Mouse (Mus musculus) urinary bladder, adult 2 months (tissue): Measurements from ENCODE around the gene Lingo2. TPM values are rescaled to one million over a fixed set of nuclear protein-coding genes. Genes with fewer than 3 reads are reported as not detected.

ENCODE experiments used
- DNase-seq: peaks from one replicate; pipeline ENCODE4 v3.0.0; 2022; ENCODE audit warnings: low spot score
- polyA plus RNA-seq: library from polyadenylated mRNA; depleted of rRNA; stranded (reverse); fragments of >200 nt; gene quantifications from 2 replicates; pipeline ENCODE4 v1.2.3, GENCODE M21; 2012; rRNA removed

Lingo2 gene
- polyA plus RNA-seq = 0.01 TPM in 1 of 2 replicates, not detected in the other

DNA sequence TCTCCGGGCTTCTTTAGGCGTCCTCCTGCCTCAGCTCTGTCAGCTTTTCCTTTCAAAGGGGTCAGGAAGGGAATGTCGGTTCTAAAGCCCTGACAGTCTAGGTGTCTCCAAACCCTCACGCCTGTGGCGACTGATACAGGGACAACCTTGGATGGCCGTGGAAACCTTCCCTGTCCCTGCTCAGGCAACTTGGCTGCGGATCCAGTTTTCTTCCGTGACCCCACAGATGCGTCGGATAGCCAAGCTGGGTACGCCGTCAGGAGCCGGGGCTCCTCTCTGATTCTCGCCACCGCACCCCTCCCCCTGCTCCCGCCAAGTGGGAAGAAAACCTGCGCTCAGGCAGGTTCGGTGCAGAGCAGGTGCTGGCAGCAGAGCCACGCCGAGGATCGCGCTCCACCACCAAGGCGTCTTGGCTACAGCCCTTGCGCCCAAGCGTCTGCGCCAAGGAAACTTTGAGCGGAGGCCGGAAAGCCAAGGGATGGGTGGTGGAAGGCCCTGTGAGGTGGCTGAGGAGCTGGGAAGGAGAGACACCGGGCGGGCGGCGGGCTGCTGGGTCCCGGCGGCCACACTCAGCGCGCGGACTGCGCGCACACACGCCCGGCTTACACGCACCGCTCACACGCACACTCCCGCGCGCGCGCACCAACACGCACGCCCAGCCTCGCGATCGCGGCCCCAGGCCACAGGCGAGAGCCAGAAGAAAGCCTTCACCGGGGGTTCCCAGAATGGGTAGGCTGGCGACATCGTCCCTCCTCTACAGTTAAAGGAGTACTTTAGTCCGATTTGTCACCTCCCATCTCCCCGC lies at the start of gene Lingo2:
Gene Lingo2, minus strand, starts transcription at position 598 of the 805 bp plus-strand sequence.
- no peak for DNase-seq

DNA sequence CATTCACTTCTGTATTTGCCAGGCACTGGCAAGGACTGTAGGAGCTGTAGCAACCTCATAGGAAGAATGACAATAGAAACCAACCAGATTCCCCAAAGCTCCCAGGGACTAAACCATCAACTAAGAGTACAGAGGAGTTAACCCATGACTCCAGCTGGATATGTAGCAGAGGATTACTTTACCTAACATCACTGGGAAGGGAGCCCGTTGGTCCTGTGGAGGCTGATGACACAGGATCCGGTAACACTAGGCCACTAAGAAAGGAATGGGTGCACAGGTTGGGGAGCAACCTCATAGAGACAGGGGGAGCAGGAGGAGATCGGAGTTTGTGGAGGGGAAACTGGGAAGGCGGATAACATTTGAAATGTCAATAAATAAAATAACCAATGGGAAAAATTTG lies 21.8 kb upstream of the Lingo2 start:
- no peak for DNase-seq

DNA sequence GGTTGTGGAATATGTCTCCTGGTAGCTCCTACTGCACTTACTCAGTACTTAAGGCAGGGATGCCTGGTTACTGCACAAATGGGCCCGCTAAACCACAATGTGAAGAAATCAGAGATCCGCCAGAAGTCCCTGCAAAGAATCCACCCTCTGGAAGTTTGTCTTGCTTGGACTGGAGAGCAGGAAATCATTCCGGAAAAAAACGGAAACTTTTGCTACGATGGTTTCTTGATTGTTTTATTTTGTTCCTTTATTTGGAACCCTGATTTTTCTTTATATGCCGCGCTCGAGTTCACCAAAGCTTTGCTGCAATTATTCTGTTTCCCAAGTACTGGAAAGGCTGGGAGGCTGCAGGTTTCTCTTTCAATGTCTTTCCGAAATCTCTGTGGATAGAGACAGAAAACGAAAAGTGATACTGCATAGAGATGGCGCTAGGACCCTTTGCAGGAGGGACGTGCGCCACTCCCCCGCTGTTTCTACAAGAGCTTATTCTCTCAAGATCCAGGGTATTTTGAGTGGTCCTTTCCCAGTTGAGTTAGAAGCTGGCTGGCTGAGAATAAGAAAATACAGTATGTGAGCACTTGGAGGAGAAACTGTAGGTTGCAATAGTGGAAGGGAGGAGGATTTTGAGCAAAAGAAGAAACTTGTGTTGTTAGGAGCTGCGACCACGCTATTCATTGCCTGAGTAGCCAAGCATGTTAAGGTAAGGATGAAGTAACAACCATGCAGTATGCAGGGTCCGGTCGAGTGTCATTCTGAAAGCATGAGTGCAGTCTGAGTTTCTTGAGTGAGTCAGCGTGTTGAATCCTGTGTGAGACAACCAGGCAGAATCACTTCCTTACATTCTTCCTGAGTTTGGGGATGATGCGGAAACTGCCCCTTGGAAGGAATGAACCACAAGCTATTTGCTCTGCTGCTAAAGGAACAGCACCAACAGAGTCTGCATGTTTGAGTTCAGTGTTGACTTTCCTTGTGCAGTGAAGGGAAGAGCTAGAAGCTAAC lies 1.2 kb upstream of the Lingo2 start:
- no peak for DNase-seq

DNA sequence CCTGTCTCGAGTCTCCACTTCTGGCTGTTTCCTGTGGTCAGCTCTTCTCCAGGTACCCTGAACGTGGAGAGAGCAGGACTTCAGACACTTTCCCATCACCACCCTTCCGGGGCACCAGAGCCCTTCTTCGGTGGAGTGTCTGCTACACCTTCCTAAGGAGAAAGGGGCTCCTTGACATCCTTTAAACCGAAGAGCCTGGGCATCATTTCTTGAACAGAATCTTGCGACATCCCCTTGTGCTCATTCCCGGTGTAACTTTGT lies 338 bp upstream of the Lingo2 start:
- DNase-seq = no peak

DNA sequence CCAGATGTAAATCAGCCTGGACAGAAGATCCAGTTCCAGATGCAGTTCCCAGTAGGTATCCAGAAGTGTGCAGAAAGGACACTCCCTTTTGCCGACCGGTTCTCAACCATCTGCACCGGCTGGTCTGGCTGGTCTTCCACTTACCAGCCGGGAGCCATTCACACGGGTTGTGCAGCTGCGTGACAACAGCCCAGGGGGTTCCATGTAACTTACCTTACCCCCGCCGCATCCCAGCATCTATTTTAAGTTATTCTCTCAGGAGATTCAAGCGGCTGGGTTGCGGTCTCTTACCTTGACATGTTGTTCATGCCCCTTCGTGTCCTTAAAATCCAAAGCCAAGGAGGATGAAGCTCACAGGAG lies 777 bp downstream of the Lingo2 start:
- DNase-seq = no peak

DNA sequence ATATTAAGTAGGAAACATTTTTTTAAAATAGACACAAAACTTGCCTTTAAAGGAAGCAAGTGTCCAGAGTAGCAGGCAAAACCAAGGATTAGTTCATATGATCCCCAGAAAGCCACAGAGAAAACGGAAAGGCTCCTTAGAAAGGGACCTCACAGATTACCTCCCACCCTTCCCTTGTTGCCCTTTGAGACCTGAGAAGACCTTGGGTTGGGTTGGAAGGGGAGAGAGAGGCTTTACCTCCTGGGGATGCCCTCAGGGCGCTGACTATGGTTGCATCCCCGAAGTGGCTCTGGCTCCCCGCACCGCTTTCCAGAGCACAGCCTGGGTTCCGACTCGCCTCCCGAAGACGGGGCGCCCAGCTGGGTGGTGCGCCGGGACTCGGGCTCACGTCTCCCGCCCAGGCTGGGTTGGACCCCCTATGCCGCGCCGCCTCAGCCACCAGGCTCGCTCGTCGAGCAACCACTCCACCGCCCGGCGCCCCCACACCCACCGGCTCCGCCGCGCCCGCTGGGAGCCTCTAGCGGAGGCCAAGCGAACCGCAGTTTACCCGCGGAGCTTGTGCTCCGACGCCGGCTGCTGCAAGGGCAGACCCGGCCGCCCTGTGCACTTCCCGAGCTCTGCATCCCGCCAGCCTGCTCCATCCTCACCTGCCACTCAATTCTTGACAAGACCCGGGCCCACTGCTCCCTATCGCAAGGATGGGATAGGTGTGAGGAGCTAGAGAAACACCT lies 1.4 kb downstream of the Lingo2 start:
- DNase-seq = no peak

DNA sequence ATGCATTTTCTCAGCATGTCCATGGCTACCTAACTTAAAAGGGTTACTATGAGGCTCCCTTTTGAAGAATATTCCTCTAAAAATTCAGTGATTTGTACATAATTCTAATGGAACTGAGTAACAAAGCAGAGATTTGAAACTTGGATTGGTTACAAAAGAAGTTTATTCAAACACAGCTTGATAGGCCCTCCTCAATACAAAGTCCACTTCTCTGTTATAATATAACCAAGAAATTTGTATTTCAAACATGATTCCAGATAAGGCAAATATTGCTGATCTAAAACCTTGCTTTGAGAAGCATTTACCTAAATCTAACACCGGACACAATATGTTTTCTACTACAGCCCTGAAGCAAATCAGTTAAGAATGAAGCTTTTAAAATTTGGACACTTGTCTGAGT lies 60.7 kb downstream of the Lingo2 start:
- DNase-seq = no peak

DNA sequence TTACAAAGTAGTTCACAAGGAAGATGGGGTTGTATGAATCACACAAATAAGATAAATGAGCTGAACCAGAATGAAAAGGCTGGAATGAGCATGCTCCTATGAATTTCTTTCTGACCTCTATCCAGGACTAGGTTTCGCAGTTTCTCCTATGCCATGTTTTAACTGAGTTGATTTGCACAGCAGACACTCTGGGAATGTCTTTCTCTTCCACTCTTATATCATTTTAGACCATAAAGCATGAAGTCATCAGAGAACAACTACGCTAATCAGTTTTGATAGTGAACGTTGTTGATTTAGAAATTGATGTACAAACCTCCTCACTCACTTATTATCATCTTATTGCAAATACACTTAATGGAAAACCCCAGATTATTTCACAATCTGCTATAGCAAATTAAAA lies 61.2 kb downstream of the Lingo2 start:
- DNase-seq = no peak

DNA sequence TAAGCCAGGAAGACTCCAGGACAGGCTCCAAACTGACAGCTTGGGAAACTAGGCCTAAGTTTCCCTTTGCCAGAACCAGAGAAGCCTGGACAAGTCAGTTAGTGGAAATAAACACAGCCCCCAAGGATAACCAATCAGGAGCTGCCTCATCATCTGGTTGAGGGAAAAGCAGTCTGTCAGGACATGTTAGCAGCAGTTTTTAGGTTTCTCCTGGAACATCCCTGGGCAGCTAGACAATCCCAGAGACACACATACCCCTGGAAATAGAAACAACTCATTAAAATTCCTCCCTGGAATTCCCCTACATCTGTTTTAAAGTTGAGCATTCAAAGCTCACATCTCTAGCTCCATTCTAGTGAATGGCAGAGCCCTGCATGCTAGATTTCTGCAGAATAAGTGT lies 76.8 kb downstream of the Lingo2 start:
- DNase-seq = no peak

DNA sequence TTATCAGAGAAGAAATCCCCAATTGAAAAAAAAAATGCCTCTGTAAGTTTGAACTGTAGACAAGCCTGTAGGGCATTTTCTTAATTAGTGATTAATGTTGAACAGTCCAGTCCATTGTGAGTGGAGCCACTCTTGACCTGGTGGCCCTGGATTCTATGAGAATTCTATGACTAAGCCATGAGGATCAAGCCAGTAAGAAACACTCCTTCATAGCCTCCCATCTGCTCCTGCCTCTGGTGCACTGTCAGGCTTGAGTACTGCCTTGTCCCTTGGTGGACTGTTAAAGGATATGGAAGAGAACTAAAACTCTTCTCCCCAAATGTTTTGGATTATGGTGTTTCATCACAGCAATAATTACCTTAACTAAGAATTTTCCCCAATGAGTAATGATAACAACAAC lies 126.6 kb downstream of the Lingo2 start:
- DNase-seq = no peak

DNA sequence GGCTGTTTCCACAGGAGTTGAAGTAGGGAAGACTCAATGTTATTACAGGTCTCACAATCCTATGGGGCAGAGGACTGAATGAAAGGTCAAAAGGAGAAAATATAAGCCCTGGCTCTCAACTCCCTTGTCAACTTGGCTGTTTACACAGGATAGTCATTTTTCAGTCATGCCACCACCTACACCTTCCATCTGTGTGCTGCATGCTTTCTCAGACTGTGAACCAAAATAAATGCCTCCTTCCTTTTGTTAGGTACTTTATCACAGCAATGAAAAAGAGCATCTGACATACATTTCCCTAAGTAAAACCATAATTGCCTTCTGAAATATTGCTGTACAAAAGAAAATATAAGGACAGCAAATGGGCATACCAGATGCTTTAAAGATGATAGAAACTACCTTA lies 129.6 kb downstream of the Lingo2 start:
- no peak for DNase-seq

DNA sequence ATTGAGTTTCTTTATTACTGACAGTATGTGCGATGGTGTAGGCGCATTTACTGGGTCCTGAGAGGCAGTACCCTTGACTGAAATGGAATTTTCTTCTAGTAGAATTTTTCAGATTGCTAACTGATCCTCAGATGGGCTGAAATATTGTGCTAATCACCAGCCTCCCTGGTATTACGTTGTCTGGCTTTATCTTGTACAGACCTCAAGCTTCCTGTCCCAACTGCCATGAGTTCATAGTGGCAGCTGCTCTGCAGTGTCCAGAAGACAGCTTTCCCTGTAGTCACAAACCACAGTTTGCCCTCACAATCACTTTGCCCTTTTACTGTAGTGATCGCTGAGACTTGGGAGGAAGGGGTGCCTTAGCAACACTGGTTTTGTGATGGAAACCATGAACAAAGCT lies 176.5 kb downstream of the Lingo2 start:
- DNase-seq = no peak

DNA sequence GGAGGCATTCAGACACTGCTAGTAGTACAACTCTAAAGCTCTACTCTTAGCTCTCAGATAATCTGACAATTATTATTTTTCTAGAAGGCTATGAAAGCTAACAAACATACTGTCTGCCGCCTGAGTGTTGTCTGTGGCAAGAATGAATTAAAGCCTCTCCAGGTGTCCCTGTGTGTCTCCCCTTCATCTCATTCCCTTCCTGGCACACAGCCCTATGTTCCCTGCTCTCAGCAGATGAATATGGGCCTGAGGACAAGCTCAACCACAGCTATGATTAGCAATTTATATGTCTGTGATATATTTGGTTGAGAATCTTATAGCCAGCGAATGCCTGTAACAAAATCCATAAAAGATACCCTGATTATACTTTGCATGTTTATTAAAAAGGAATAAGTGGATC lies 220.9 kb downstream of the Lingo2 start:
- DNase-seq = no peak

DNA sequence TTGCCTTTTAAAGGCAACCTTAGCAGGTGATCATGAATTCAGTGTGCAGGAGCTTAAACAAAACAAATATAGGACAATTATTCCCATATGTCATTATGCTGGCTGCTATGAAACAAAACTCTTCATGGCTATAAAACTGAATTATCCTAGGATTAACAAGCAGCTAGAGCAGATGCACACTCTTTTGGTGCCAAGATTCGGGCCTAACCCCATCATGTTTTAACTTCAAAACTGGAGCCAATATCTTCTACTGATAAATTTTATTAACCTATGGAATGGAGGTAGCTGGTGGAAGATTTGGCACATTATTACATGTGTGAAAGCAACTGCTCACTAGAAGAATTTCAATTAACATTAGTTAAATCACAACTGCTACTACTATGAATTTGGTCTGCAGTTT lies 235.1 kb downstream of the Lingo2 start:
- no peak for DNase-seq

DNA sequence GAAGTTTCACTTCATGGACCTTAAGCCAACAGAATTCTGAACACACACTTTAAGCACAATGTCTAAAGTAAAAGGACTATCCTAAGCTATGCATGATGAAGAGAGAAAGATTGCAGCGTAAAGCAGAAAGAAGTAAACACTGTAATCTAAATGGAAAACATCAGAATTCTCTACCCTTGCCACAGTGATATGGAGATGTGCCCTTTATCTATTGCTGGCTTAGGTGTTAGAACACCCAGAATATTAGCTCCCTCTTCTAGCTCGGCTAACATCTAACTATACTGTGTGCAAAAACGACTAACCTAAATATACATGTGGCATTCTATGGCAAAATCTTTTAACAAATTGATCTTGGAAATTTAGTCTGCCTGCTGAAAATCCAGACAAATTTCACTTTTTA lies 252.7 kb downstream of the Lingo2 start:
- no peak for DNase-seq

DNA sequence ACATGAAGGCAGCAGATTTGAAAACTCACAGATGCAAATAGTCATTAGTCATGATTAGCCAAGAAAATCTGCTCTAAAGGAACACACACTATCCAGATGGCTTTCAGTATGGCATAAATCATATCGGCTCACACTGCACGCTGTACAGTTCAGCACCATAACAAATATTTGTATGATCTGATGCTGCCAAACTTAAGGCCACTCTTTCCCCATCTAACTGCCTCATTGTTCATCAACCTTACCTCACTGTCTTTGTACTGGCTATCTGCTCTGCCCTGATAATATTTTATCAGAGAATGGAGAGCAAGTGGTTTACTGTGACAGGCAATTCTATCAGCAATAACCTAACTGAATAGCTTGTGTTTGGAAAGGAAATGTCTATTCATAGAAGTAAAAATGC lies 254.7 kb downstream of the Lingo2 start:
- no peak for DNase-seq

DNA sequence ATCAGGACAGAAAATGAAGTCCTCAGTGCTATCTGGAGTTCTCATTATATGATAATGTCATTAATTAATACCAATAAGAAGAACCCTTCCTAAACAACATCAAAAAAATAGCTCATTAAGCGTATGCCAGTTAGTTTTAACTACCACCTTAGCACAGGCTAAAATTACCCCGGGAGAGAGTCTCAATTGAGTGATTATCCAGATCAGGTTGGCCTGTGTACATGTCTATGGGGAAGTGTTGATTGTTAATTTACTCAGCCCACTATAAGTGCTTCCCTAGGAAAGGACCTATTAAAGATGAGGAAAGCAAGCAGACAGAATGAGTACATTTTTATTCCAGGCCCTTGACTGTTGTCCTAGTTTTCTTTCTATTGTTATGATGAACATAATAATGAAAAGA lies 291.6 kb downstream of the Lingo2 start:
- DNase-seq = no peak

DNA sequence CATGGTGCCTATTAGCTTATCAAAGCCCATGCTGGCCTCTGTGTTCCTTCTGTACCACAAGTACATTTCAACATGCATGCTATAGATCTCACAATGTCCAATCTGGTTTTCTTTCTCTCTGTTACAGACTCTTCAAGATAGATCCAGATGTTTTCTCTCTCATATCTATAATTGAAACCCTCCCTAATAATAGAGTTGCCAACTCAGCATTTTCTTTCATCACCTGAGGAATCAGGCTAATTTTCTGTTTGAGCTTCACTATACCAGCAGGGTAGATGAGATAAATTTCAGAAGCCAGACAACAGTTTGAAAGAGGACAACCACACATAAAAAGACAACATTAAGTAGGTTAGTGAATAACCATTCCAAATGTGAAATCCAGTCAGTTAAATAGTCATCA lies 303.8 kb downstream of the Lingo2 start:
- DNase-seq = no peak

DNA sequence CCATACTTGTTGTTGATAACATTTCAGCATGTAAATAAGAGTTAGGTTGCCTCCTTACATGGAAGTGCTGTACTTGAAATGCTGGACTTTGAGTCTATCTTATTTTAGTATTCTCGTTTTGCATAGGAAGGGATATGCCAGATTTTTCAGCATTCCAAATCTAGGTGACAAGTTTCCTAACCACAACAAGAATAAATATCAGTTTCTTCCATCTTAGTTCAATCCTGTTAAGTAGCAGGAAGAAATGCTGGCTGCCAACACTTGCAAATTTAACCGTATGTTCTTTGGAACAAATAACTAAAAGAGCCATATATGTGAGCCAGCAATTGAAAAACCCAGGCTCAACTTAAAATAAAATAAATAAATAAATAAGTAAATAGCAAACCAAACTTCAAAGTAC lies 315.9 kb downstream of the Lingo2 start:
- no peak for DNase-seq

DNA sequence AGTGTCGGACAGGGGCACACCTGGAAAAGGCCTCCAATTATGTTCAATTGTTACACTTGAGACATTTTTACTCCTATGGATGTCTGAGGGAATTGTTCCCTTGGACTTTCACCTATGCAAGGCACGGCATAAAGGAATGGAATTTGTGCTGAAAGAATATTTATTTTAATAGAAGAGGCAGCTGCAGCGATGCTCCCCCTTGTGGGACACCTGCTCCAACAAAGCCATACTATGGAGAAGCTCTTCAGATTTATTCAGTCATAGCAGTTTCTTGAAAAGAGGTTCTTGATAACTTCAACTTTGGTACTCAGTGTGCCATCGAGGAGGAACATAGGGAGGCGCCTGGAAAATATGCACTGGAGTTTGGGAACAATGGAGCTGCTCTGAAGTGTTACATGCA lies 374.7 kb downstream of the Lingo2 start:
- no peak for DNase-seq

DNA sequence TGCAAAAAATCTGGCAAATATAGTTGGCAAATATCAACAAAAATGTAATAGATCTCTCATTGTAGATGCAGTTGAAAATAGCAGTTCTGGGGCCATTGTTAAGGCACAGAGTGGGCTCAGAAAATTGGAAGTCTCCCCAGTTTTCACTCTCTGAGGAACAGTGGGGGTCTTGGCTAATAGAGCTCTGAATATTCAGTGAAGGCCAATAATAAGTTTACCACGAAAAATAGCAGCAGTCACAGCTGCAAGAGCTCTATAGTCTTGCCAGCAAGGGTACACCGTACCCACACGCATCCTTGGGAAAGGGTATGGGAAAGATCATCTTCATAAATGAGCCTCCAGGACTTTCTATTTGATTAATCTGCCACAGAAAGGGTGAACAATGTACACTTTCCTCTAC lies 375.3 kb downstream of the Lingo2 start:
- DNase-seq = no peak

DNA sequence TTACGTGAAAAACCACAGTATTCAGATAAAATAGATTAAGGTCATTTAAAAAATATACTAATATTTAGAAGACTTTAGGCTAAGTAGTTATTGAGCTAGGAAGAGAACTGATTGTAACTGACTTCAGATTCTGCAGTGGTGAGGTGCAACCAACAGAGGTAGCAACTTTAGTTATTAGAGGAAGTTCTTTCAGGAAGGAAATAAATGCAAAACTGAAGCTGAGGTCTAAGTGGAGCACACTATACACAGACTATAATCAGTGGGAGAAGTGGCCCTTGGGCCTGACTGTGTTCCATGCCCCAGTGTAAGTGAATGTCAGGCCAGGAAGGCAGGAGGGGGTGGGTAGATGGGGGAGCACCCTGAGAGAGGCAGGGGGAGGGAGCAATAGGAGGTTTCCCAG lies 385.0 kb downstream of the Lingo2 start:
- DNase-seq = no peak

DNA sequence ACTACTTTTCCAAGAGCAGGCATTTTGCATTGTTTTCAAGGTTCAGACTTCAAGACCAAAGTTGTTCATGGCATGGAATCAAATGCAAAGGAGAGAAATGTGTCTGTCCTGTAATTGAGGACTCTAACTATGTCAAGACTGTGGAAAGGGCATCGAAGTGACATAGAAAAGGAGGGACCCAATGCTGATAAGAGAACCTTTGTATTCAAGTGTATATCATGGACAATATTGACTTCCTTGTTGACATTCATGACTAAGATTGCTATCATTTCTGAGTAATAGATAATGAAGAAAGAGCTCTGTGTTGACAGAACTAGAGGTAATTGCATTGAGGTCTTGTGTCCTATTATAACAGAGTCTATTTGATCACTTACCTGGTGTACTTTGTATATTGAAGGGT lies 390.6 kb downstream of the Lingo2 start:
- DNase-seq = no peak
